Mouse (Mus musculus): Measurements from ENCODE around the gene Klf11.

DNA sequence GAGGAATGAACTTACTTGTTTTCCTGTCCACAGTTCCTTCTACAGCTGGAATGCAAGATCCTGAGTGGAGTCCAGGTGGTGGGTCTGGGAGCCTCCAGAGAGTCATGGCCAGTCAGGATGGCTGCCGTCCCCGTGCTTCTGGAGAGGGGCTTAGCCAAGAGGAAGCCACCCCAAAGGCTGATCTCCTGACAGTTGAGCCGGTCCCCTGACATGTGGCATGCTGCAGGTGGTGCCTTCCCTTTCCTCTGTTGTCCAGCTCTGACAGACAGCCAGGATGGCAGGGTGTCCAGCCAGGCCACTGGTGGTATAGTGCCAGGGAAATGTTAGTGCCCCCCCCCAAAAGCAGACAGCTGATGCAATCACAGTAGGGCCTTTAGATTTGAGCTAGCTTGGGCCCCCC is 47.4 kb downstream of the Klf11 start:
- TF ChIP-seq POLR2A (IDR thresholded peaks at IDR 0.05; ENCODE audit: insufficient read depth, low read depth, low read length) (no peak), EP300 (IDR thresholded peaks at IDR 0.05; ENCODE audit: insufficient read depth, low read depth, low read length) (no peak)

All from heart, adult 2 months (tissue).